Mouse (Mus musculus) kidney, adult 11 months (tissue): ENCODE data around the gene Zfp101.

Experiments used
- DNase-seq: peaks from one replicate; pipeline ENCODE4 v3.0.0; 2022

Zfp101 gene

DNA sequence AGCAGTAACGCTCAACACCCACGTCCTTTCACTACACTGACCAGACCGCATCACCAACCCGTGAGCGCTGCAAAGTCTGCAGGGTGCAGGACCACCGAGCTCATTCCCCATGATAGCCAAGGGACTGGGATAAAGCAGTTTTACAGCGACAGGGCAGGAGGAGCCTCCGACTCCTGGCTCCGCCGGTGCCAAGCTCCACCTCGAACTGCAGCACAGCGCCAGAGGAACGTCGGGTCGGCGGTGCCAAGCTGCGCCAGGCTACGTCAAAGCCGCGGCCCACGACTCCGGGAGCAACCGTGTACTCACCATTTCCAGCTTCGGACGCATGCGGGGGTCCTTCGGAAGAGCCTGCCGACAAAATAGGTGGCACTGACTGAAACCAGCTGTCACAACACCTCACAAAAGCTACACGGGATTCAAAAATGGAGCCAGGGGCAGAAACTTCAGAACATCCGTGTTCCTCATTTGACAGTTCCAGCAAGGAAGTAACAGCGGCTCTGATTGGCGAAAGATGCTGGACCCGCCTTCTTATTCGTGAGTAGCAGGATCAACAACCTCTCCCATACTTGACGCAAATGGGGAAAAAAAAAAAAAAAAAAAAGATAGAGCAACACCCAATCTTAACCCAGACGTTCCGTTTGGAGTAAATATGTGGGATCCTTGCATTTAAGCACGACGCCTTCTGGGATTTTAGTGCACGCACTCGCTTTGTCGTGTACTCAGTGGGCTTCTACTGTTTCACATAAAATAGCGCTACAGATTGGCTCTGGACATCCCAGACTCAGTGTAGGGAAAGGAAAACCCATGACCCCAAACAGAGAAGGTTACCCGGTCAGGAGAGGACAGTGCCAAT is at the start of gene Zfp101:
TSS of gene Zfp101 (minus strand) at position 460 of the 853 bp plus-strand sequence.
- DNase-seq: peak; percentile 94

DNA sequence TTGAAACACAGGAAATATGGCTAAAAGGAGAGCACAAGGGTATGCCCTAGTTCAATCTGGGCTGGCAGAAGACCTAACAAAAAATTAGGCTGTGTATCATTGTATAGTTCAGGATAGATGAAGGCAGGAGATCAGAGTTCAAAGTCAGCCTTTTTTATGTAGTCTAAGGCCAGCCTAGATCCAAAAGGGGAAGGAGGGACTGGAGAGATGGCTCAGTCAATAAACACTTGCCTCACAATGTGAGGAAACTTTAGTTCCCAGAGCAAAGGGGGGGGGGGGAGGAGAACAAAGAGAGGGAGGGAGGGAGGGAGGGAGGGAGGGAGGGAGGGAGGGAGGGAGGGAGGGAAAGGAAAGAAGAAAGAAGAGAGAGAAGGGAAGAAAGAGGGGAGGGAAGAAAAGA is 46.7 kb upstream of the Zfp101 start:
- DNase-seq: no peak

DNA sequence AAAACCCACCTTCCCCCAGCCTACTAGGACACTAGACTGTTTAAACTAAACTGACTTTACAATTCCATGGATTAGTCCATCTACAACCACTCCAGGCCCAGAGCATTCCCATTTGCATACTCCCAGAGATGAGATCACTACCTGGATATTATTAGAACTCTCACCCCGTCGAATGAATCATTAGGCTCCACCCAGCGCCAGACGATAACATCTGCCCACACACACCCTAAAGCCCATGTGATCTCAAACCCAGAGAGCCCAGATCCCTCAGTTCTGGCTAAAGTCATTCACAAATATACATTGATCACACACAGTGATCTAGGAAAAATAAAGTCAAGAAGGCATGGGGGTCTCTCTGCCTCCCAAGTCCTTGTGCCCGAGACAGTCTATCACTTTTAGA is 45.5 kb upstream of the Zfp101 start:
- peak; percentile 5 for DNase-seq

DNA sequence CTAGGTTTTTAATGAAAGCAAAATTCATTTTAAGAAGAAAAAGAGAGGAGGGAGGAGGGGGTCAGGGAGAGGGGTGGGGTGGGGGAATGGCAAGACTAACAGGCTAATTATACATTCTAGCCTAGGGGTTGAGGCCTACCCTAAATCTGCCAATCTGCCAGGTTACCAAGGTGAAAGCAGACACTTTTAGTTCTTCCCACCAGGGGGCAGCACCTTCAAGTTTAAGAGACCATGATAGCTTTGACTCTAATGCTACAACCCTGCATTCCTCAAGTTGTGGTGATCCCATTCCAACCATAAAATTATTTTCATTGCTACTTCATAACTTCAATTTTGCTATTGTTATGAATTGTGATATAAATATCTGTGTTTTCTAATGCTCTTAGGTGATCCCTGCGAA is 44.7 kb upstream of the Zfp101 start:
- peak; percentile 58 for DNase-seq

DNA sequence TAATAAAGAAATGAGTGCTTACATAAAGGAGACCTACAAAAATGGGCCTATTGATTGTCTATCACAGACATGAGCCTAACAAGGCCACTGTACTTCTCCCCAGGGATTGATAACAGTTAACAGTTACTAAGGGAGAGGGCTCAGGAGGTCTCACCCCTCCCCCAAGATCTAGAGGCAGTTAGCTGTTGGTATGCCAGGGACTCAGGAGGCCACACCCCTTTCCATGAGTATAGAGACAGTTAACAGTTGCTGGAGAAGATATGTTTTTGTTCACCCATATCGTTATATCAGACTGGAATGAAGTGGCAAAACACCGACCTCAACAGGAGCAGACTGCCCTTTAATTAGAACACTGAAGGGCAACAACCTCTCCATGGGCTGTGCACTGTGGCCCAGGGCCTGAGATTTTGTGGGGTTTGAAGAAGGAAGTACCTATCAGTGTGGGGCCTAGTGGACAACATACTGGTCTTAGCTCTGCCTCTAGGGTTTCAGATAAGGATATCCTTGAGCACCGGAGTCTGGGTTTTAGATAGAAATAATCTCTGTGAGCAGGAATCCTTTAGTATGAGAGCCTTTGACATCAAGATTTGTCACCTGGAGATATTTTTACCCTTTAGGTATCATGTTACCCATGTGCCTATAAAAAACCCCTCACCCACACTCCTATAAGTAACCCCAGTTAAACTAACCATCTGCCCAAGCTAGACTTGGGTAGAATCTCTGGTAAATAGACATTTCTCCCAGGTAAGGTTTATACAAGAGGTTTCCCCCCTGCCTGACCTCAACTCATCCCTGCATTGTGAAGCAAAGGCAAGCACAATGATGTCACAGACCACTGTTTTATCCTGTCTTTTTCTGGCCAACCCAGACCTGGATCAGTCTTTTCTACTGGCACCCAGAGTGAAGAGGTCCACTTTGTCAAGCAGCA is 37.8 kb upstream of the Zfp101 start, which contains the start of gene Actl9:
TSS of gene Actl9 (plus strand) at position 878 of the 928 bp plus-strand sequence.
- no peak for DNase-seq

DNA sequence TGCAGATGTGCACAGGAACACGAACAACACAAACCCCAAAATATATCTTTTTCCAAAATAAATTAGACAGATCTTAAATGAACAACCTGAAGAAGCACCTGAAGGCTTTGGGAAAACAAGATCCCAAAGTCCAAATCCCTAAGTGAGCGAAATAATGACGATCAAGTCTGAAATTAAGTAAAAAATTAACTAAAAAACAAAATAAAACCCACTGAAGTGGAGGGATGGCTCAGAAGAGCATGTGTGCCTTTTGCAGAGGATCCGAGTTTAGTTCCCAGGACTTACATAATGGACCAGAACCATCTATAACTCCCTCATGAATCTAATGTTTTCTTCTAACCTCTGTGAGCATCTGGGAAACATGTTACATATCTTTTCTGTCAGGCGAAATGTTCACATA is 2.2 kb downstream of the Zfp101 start:
- no peak for DNase-seq

DNA sequence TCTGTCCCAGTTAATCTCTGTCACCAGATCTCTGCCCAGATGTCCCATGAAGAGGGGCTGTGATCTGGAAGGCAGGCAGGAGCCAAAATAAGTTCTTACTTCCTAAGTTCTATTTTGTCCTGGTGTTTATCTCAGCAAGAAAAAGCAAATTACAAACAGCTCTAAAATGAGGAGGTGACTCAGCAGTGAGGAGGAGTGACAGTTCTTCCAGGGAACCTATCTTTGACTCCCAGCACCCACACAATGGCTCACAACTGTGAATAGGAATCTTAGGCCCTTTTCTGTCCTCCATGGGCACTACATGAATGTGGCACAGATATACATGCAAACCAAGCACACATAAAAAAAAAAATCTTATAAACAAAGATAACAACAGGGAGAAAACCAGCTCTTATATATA is 8.7 kb downstream of the Zfp101 start:
- no peak for DNase-seq

DNA sequence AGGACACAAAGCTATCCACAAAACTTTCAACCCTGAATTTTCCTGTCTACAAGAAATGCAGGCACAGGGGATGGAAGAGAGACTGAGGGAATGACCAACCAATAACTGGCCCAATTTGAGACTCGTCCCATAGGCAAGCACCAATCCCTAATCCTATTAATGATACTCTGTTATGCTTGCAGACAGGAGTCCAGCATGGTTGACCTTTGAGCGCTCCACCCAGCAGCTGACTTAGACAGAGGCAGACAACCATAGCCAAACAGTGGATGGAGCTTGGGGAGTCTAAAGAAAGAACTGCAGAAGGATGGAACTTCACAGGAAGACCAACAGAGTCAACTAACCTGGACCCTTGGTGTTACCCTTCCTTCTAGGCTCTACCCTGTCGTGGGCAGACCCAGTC is 21.6 kb downstream of the Zfp101 start:
- DNase-seq: peak; percentile 61

DNA sequence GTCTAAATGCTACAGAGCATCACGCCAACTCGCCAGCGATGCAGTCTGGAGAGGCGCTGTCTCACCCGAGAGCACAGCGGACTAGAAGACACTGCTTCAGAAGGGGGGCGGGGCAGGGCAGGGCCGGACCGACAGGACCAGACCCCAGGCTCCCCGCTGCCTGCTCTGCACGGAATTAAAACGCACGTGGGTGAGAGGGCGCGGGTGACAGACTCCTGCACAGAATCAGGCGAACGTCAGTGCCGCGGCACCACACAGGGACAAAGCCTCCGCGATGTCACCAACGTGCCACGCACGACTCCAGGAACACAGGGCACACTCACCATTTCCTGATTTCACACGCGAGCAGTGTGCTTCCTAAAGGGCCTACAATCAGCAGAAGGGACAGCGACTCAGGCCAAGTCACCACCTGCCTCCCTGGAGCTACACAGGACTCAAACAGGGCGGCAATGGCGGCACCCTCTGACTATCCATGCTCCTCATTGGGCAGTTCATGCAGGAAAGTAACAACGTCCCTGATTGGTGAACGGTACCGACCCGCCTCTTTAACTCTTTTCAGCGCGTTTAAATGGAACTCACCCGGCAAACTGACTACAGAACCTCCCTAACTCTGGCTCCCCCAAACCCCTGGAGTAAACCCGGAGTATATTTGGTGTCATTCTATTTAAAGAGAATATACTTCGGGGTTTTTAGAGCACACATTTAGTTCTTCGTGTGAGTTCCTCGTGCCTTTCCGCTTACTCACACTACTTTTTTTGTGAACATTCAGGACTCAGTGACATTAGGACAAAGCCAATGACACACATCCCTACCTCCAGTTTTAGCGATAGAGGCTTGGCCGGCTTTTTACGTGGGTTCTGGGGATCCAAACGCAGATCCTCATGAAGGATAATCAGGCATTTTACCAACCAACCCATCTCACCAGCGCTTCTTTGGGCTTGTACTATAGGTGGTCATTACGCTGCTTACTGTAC is 35.7 kb downstream of the Zfp101 start, which contains the start of gene Zfp81:
TSS of gene Zfp81 (minus strand) at position 468 of the 974 bp plus-strand sequence.
- peak; percentile 88 for DNase-seq

DNA sequence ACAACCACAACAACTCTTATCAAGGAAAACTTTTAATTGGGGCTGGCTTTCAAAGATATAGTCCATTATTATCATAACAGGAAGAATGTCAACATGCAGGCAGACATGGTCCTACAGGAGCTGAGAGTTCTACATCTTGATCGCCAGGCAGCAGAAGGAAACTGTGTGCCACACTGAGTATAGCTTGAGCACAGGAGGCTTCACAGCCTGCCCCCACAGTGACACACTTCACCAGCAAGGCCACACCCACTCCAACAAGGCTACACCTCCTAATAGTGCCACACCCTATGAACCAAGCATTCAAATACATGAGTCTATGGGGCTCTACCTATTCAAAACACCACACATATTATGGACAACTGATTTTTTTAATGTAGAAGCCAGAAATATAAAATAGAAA is 41.5 kb downstream of the Zfp101 start:
- DNase-seq: no peak
